Mouse (Mus musculus) liver, embryonic 14.5 days (tissue): ENCODE data around the gene Sox8. TPM values are rescaled to one million over a fixed set of nuclear protein-coding genes. Genes with fewer than 3 reads are reported as not detected.
A peak's percentile ranks its signal among the peaks of the same experiment; 100 is the strongest.

Experiments used
- ATAC-seq: fragments of 200-750 bp; cut with Nextera tagmentation; 2 replicates; pipeline ENCODE4 v1.8.0; 2017; ENCODE audit warnings: moderate number of reproducible peaks, mild to moderate bottlenecking, moderate library complexity; ENCODE audit not compliant: insufficient read depth
- DNase-seq, 3 experiments: peaks; one replicate each; pipeline ENCODE4 v3.0.0-alpha.2; 2012 to 2013; ENCODE audit warnings: low read depth in 3 of 3, low spot score in 3 of 3
- H3K27ac ChIP-seq: fragments of 300-500 bp; sonication (generic); 2 replicates; pipeline ENCODE4 v1.5.1; 2014; ENCODE audit warnings: moderate library complexity, mild to moderate bottlenecking, control low read depth, inconsistent platforms
- H3K27me3 ChIP-seq: fragments of 300-500 bp; sonication (generic); 2 replicates; pipeline ENCODE4 v1.6.1; 2014; ENCODE audit warnings: mild to moderate bottlenecking, low read length, moderate library complexity; ENCODE audit not compliant: control insufficient read depth, insufficient read depth
- H3K36me3 ChIP-seq: fragments of 300-500 bp; sonication (generic); replicated peaks from 2 replicates; pipeline ENCODE4 v1.6.1; 2014; ENCODE audit warnings: low read depth; ENCODE audit not compliant: control insufficient read depth, insufficient read depth
- H3K4me1 ChIP-seq, 2 experiments: fragments of 200-500 bp in 1 of 2; fragments of 300-500 bp in 1 of 2; sonication (generic) in 1 of 2; replicated peaks; 2 replicates each; pipeline ENCODE4 v1.6.1; 2012 to 2014; ENCODE audit warnings: antibody characterized with exemption in 1 of 2, inconsistent platforms in 1 of 2, low read length in 1 of 2; ENCODE audit not compliant: control insufficient read depth in 2 of 2, insufficient read depth in 2 of 2
- H3K4me2 ChIP-seq: fragments of 300-500 bp; sonication (generic); 2 replicates; pipeline ENCODE4 v1.6.1; 2014; ENCODE audit warnings: low read depth, mild to moderate bottlenecking, control low read depth, moderate library complexity
- H3K4me3 ChIP-seq, 2 experiments: fragments of 200-500 bp in 1 of 2; fragments of 300-500 bp in 1 of 2; sonication (generic) in 1 of 2; 2 replicates each; pipeline ENCODE4 v1.5.1; 2012 to 2014; ENCODE audit warnings: low read depth in 2 of 2, low read length in 2 of 2, mild to moderate bottlenecking in 2 of 2, control low read depth in 1 of 2, inconsistent platforms in 1 of 2, moderate library complexity in 1 of 2; ENCODE audit not compliant: insufficient read depth in 1 of 2
- H3K9ac ChIP-seq: fragments of 300-500 bp; sonication (generic); replicated peaks from 2 replicates; pipeline ENCODE4 v1.6.1; 2014; ENCODE audit warnings: mild to moderate bottlenecking, control low read depth, moderate library complexity
- H3K9me3 ChIP-seq: fragments of 300-500 bp; sonication (generic); 2 replicates; pipeline ENCODE4 v1.6.1; 2016; ENCODE audit warnings: low read length, mixed read lengths; ENCODE audit not compliant: control insufficient read depth
- CTCF ChIP-seq: IDR thresholded peaks from 2 replicates; pipeline ENCODE4 v1.5.1; 2016; ENCODE audit warnings: antibody characterized with exemption, low read depth, control low read depth
- EP300 ChIP-seq: IDR thresholded peaks from 2 replicates; pipeline ENCODE4 v1.6.1; 2016; ENCODE audit warnings: antibody characterized with exemption, low read depth
- WGBS: fragments of 180-500 bp; shearing (Covaris S2); extraction: QIAGEN DNeasy Blood & Tissue Kit; methylation state at CpG from one replicate; pipeline ENCODE4 v1.1.7; 2014; ENCODE audit not compliant: insufficient replicate concordance; 5-methylcytosine and 5-hydroxymethylcytosine counted together
- polyA plus RNA-seq, 2 experiments: library from polyadenylated mRNA; depleted of rRNA in 1 of 2; stranded (reverse) in 1 of 2; unstranded in 1 of 2; fragments of >200 nt; fragmentation: Nextera tagmentation in 1 of 2; extraction: Ambion mirVana in 1 of 2; gene quantifications; 2 replicates each; pipeline versions ENCODE4 v1.2.1 to v1.2.3; 2012 to 2014

Sox8 gene
- polyA plus RNA-seq, 2 experiments = 0.11 TPM; not detected in 1

DNA sequence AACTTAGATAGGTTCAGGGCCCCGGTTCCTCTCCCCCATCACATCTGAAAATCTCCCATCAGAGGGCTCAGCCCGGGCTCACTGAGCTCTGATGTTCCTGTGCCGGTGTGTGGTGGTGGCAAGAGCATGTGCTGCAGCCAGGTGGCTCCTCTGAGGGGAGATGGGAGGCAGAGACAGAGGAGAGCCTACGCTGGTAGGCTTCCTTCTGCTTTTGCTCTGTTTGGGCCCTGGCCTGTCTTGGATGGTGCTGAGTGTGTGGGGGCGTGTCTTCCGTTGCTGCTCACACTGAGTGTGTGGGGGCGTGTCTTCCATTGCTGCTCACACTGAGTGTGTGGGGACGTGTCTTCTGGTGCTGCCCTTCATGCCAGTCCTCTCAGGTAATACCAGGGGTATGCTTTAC lies 31.9 kb upstream of the Sox8 start:
- Histone ChIP-seq H3K27ac (no peak overlapping the region), H3K4me1 (no peaks in the 10 kb centered on the region; a peak in 2 of 4 replicates), H3K9me3 (no peaks in the 10 kb centered on the region), H3K4me2 (no peak overlapping the region), H3K27me3 (no peaks in the 10 kb centered on the region), H3K36me3 (no peaks in the 10 kb centered on the region), H3K4me3 (no peak overlapping the region), H3K9ac (no peak overlapping the region)
- ATAC-seq (no peak), DNase-seq (no peak)
- 48% methylated on average over 8 of the region's 8 CpGs for WGBS
- TF ChIP-seq EP300 = no peak
- TF ChIP-seq CTCF = no peak

DNA sequence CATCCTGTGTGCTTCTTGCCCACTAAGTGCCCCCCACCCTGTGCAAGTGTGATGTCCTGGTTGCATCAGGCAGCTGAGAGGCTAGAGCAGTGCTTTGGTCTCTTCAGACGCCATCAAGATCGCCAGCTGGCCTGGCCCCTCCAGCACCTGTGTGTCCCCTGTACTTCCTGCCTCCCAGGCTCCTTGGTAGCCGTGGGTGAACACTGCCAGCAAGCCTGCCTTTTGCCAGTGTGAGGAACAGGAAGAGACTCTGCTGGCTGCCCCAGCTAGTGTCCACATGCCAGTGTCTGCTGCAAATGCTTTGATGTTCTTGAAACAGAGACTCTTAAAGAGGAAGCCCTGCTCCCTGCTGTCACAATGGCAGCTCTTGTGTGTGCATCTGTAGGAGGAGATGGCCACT lies 27.1 kb upstream of the Sox8 start:
- ATAC-seq = no peak
- no peak overlapping the region for H3K9ac ChIP-seq

DNA sequence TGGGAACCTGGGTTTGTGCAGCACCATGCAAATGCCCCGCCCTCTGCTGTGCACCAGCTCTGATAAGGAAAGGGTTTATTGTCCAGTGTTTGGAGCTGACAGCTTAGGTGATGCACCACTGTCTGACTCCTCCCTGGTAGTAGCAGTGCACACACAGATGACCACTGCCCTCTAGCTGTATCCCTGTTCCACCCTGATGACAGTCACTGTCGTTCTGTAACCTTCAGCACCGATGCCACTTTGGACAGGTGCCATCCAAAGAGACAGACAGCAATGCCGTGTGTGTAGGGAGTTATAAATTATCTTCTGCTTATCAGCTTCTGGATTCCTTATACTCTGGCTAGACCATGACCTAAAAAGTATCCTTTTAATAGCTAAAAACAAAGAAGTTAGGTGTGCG lies 25.0 kb upstream of the Sox8 start:
- H3K27ac ChIP-seq = no peak overlapping the region
- H3K9me3 ChIP-seq = no peaks in the 10 kb centered on the region
- H3K4me2 ChIP-seq = no peak overlapping the region
- DNase-seq (no peak), ATAC-seq (no peak)
- no peaks in the 10 kb centered on the region for H3K27me3 ChIP-seq
- H3K4me1 ChIP-seq = no peaks in the 10 kb centered on the region
- no peak overlapping the region for H3K4me3 ChIP-seq
- TF ChIP-seq CTCF (peak; percentile 21; the same call in 1 of the 2 replicates), EP300 (no peak)
- no peaks in the 10 kb centered on the region for H3K36me3 ChIP-seq
- H3K9ac ChIP-seq = no peak overlapping the region
- WGBS = 61% methylated on average over 5 of the region's 5 CpGs

More for the DNA sequence above, 27.1 kb upstream of the Sox8 start:
- TF ChIP-seq CTCF (no peak), EP300 (no peak)
- Histone ChIP-seq H3K4me1 (no peaks in the 10 kb centered on the region), H3K4me3 (no peak overlapping the region), H3K27ac (no peak overlapping the region), H3K4me2 (no peak overlapping the region), H3K27me3 (no peaks in the 10 kb centered on the region), H3K9me3 (no peaks in the 10 kb centered on the region), H3K36me3 (no peaks in the 10 kb centered on the region)
- WGBS = 52% methylated on average over 3 of the region's 3 CpGs
- DNase-seq = no peak

GRCm38 (mm10) chr17:25593411-25594261 lies 23.1 kb upstream of the Sox8 start:
- WGBS = 77% methylated on average over 22 of the region's 22 CpGs
- no peak for TF ChIP-seq EP300
- no peak for TF ChIP-seq CTCF
- Histone ChIP-seq H3K4me1 (no peaks in the 10 kb centered on the region), H3K9me3 (no peaks in the 10 kb centered on the region), H3K27me3 (no peaks in the 10 kb centered on the region), H3K36me3 (no peaks in the 10 kb centered on the region), H3K9ac (no peak overlapping the region), H3K4me2 (no peak overlapping the region), H3K27ac (no peak overlapping the region), H3K4me3 (no peak overlapping the region)
- no peak for ATAC-seq
- DNase-seq = no peak

DNA sequence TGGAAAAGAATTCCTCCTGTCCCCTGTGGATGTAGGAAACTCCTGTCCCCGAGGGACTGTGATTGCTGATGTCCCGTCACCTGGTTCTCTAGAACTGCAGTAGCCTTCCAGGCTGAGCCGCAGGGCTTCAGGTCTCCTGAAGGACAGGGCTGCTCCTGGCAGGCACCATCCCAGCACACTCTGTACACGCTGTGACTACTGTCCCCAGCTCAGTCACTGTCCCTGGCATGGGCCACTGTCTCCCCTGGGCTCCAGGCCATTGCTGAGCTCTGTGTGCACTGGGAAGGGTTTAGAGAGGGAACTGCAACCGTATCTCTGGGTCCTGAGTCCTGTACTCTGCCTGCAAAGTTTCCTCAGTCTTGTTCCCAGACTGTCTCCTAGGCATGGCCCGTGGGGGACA lies 21.9 kb upstream of the Sox8 start:
- TF ChIP-seq CTCF (no peak), EP300 (no peak)
- ATAC-seq (no peak), DNase-seq (no peak)
- 70% methylated on average over 6 of the region's 6 CpGs for WGBS
- Histone ChIP-seq H3K36me3 (no peaks in the 10 kb centered on the region), H3K27me3 (no peaks in the 10 kb centered on the region), H3K27ac (no peak overlapping the region), H3K4me3 (no peak overlapping the region), H3K4me2 (no peak overlapping the region), H3K9ac (no peak overlapping the region), H3K9me3 (no peaks in the 10 kb centered on the region), H3K4me1 (no peaks in the 10 kb centered on the region)
